Mouse (Mus musculus) hindbrain, embryonic 13.5 days (tissue): Measurements from ENCODE around the gene Ccdc136. TPM values are rescaled to one million over a fixed set of nuclear protein-coding genes. Genes with fewer than 3 reads are reported as not detected.

Source experiments
- ATAC-seq: fragments of 200-750 bp; cut with Nextera tagmentation; 2 replicates; pipeline ENCODE4 v1.8.0; 2017; ENCODE audit warnings: moderate TSS enrichment; ENCODE audit not compliant: low FRiP score
- H3K27ac ChIP-seq: fragments of 300-500 bp; sonication (generic); 2 replicates; pipeline ENCODE4 v1.5.1; 2015; ENCODE audit warnings: inconsistent platforms, mild to moderate bottlenecking, moderate library complexity
- H3K27me3 ChIP-seq: fragments of 300-500 bp; sonication (generic); 2 replicates; pipeline ENCODE4 v1.6.1; 2015; ENCODE audit warnings: mild to moderate bottlenecking, inconsistent platforms
- H3K36me3 ChIP-seq: fragments of 300-500 bp; sonication (generic); 2 replicates; pipeline ENCODE4 v1.6.1; 2015; ENCODE audit warnings: mild to moderate bottlenecking, inconsistent platforms
- H3K4me1 ChIP-seq: fragments of 300-500 bp; sonication (generic); replicated peaks from 2 replicates; pipeline ENCODE4 v1.6.1; 2015; ENCODE audit warnings: inconsistent platforms
- H3K4me2 ChIP-seq: fragments of 300-500 bp; sonication (generic); 2 replicates; pipeline ENCODE4 v1.6.1; 2015; ENCODE audit warnings: inconsistent platforms, mild to moderate bottlenecking, moderate library complexity
- H3K4me3 ChIP-seq: fragments of 300-500 bp; sonication (generic); 2 replicates; pipeline ENCODE4 v1.5.1; 2015; ENCODE audit warnings: mild to moderate bottlenecking, inconsistent platforms
- H3K9ac ChIP-seq: fragments of 300-500 bp; sonication (generic); 2 replicates; pipeline ENCODE4 v1.6.1; 2015; ENCODE audit warnings: mild to moderate bottlenecking, inconsistent platforms
- H3K9me3 ChIP-seq: fragments of 300-500 bp; sonication (generic); 2 replicates; pipeline ENCODE4 v1.6.1; 2016; ENCODE audit warnings: inconsistent platforms
- WGBS: fragments of 180-500 bp; shearing (Covaris S2); methylation state at CpG from one replicate; pipeline ENCODE4 v1.1.7; 2015; 5-methylcytosine and 5-hydroxymethylcytosine counted together
- polyA plus RNA-seq: library from polyadenylated mRNA; unstranded; fragments of >200 nt; fragmentation: Nextera tagmentation; extraction: Ambion mirVana; gene quantifications from 2 replicates; pipeline ENCODE4 v1.2.1, GENCODE M21; 2015

The Ccdc136 gene
- polyA plus RNA-seq, 1 experiment from 2014 or later, result 46.1 TPM

DNA sequence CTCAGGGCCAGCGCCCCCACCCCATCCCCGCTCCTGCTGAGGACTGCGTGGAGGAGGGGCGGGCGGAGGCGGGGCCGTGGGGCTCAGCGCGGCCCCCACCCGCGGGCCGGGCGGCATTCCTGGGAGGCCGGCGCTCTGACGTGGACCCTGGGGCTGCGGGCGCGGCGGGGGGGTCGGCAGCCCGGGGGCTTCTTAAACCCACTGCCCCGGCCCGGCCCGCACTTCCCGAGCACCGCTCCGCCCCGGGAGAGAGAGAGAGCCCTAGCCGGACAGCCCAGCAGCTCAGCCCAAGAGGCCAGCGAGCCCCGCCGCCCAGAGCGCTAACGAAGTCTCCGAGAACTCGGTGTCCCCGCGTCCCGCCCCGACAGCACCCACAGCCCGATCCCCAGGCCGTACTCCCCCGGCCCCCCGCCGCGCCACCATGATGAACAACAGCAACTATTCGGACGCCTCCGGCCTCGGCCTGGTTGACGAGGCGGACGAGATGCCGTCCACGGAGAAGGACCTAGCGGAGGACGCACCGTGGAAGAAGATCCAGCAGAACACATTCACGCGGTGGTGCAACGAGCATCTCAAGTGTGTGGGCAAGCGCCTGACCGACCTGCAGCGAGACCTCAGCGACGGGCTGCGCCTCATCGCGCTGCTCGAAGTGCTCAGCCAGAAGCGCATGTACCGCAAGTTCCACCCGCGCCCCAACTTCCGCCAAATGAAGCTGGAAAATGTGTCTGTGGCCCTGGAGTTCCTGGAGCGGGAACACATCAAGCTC, 37.1 kb downstream of the Ccdc136 start, which contains the start of gene Flnc:
TSS of gene Flnc (plus strand) at position 219 of the 766 bp plus-strand sequence.
- H3K27ac ChIP-seq, result no peak within 1 kb of the TSS

DNA sequence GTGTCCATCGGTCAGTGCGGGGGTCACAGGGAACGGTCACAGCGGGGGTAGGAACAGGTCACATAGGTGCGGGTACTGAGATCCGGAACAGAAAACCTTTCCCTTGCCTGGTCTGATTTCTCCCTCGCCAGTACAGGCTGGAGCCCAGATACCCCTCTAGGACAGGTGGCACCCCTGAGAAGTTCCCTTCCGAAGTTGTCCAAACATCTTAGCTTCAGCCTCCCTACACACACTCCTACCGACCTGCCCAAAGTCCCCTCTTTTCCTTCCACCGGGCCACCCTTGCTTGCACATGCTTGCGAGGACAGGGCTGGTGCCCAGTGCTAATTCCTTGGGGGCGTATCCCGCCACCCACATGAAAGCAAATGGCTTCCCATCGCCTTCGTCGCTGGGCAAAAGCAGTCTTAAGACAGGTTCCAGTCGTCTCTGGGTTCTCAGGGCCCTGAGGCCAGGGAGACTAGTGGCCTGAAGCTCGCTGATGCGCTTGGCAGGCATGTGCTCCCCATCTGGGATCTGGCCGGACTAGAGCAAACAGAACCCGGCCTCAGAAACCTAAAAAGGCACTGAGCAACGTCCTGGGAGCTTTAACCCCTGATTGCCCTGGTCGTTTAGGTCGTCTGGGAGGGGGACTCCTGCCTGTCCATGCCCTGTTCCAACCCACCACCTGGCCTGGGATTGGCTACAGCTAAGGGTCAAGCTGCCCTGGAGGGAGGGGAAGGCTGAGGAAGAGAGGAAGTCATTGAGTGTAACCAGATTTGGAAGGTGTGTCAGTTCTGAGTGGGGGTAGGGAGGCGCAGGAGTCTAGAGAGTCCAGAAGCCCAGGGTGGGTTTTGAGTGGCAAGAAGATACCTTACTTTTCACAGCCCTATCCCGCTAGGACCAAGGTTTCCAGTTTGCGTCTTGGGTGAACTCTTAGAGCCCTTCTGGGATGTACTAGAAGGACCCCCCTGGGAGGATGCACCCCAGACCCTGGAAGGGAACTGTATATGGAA, 38.0 kb downstream of the Ccdc136 start:
- Histone ChIP-seq H3K27me3 (peaks cover 52% of the 10 kb centered on the region), H3K4me1 (peaks cover 60% of the 10 kb centered on the region), H3K9ac (peak overlapping the region; percentile 68), H3K27ac (peak overlapping the region; percentile 84), H3K9me3 (no peaks in the 10 kb centered on the region), H3K36me3 (no peaks in the 10 kb centered on the region), H3K4me3 (peak overlapping the region; percentile 47), H3K4me2 (peak overlapping the region; percentile 75)
- ATAC-seq, result no peak
- 6% methylated on average over 27 of the region's 27 CpGs for WGBS

More for the DNA sequence above, 37.1 kb downstream of the Ccdc136 start, which contains the start of gene Flnc:
- WGBS, result 2% methylated on average over 65 of the region's 77 CpGs
- peaks cover 52% of the 10 kb centered on the region for H3K27me3 ChIP-seq
- no peaks in the 10 kb centered on the region for H3K9me3 ChIP-seq
- peak within 1 kb of the TSS; percentile 75 for H3K4me2 ChIP-seq
- ATAC-seq, result no peak
- H3K36me3 ChIP-seq, result no peaks in the 10 kb centered on the region
- peaks cover 60% of the 10 kb centered on the region for H3K4me1 ChIP-seq
- peak within 1 kb of the TSS; percentile 47 for H3K4me3 ChIP-seq
- H3K9ac ChIP-seq, result peak within 1 kb of the TSS; percentile 68

GRCm38 (mm10) chr6:29434911-29435691, 39.0 kb downstream of the Ccdc136 start:
- Histone ChIP-seq H3K27me3 (peaks cover 52% of the 10 kb centered on the region), H3K27ac (peak overlapping the region; percentile 84), H3K4me1 (peaks cover 60% of the 10 kb centered on the region), H3K4me2 (peak overlapping the region; percentile 75), H3K4me3 (peak overlapping the region; percentile 47), H3K9me3 (no peaks in the 10 kb centered on the region), H3K9ac (peak overlapping the region; percentile 68; the same call in 1 of the 2 replicates), H3K36me3 (no peaks in the 10 kb centered on the region)
- WGBS, result 4% methylated on average over 11 of the region's 13 CpGs
- peak; percentile 43 for ATAC-seq

GRCm38 (mm10) chr6:29435940-29436451, 39.9 kb downstream of the Ccdc136 start:
- 3% methylated on average over 6 of the region's 6 CpGs for WGBS
- Histone ChIP-seq H3K4me3 (peak overlapping the region; percentile 47), H3K9ac (0 out of 2 replicates have a peak overlapping the region, but pooled peaks have one; percentile 35)

DNA sequence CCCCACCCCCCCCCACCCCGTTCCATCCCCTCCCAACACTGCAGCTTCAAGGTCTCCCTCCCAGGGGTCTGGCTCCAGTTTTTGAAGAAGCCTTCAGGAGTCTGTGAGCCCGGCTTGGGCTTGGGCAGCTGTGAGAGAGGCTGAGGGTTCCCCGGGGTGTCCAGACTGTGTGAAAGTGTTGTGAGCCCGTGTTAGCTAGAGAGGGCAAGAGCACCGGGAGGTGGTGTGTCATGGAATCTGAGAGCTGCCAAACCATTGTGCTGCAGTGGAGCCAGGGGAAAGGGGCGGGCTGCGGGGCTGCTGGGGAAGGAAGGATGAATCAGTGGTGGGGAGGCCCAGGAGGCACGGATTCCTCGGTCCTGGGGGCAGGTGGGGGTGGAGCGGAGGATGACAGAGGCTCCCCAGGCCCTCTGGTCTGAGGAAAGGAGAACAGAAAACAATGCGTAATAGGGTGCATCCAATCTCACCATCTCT, 40.4 kb downstream of the Ccdc136 start:
- Histone ChIP-seq H3K36me3 (no peaks in the 10 kb centered on the region), H3K9me3 (no peaks in the 10 kb centered on the region), H3K9ac (peak overlapping the region; percentile 51; the same call in 1 of the 2 replicates), H3K27ac (peak overlapping the region; percentile 84), H3K4me2 (peak overlapping the region; percentile 75), H3K4me3 (no peak overlapping the region), H3K4me1 (peaks cover 57% of the 10 kb centered on the region), H3K27me3 (peaks cover 38% of the 10 kb centered on the region)
- 5% methylated on average over 11 of the region's 11 CpGs for WGBS
- peak; percentile 60 for ATAC-seq

More at GRCm38 (mm10) chr6:29435940-29436451, 39.9 kb downstream of the Ccdc136 start:
- peak overlapping the region; percentile 75 for H3K4me2 ChIP-seq
- ATAC-seq, result peak; percentile 59
- no peaks in the 10 kb centered on the region for H3K36me3 ChIP-seq
- peaks cover 43% of the 10 kb centered on the region for H3K27me3 ChIP-seq
- H3K4me1 ChIP-seq, result peaks cover 60% of the 10 kb centered on the region
- peak overlapping the region; percentile 84 for H3K27ac ChIP-seq
- H3K9me3 ChIP-seq, result no peaks in the 10 kb centered on the region

GRCm38 (mm10) chr6:29439251-29439650, 43.1 kb downstream of the Ccdc136 start:
- Histone ChIP-seq H3K4me3 (no peak overlapping the region), H3K9ac (no peak overlapping the region), H3K9me3 (no peaks in the 10 kb centered on the region), H3K27me3 (peaks cover 11% of the 10 kb centered on the region), H3K27ac (no peak overlapping the region), H3K4me1 (peaks cover 30% of the 10 kb centered on the region), H3K36me3 (0 out of 2 replicates have a peak, but pooled peaks cover 9% of the 10 kb centered on the region), H3K4me2 (no peak overlapping the region)
- ATAC-seq, result no peak
- 70% methylated on average over 4 of the region's 4 CpGs for WGBS

- Histone ChIP-seq H3K4me1 (peaks cover 25% of the 10 kb centered on the region), H3K9me3 (no peaks in the 10 kb centered on the region), H3K4me2 (no peak overlapping the region), H3K9ac (no peak overlapping the region), H3K27ac (no peak overlapping the region), H3K36me3 (0 out of 2 replicates have a peak, but pooled peaks cover 9% of the 10 kb centered on the region), H3K4me3 (no peak overlapping the region), H3K27me3 (peaks cover 5% of the 10 kb centered on the region)
- ATAC-seq, result no peak
- 90% methylated on average over 6 of the region's 6 CpGs for WGBS
Measured at GRCm38 (mm10) chr6:29439789-29440188, 43.7 kb downstream of the Ccdc136 start.

- H3K4me2 ChIP-seq, result no peak overlapping the region
- H3K36me3 ChIP-seq, result peaks cover 33% of the 10 kb centered on the region
- no peak for ATAC-seq
- H3K4me3 ChIP-seq, result no peak overlapping the region
- no peaks in the 10 kb centered on the region for H3K4me1 ChIP-seq
- 73% methylated on average over 11 of the region's 11 CpGs for WGBS
- H3K9ac ChIP-seq, result no peak overlapping the region
- H3K27ac ChIP-seq, result no peak overlapping the region
- H3K27me3 ChIP-seq, result no peaks in the 10 kb centered on the region
- H3K9me3 ChIP-seq, result no peaks in the 10 kb centered on the region
Measured at GRCm38 (mm10) chr6:29444773-29445172, 48.7 kb downstream of the Ccdc136 start.

DNA sequence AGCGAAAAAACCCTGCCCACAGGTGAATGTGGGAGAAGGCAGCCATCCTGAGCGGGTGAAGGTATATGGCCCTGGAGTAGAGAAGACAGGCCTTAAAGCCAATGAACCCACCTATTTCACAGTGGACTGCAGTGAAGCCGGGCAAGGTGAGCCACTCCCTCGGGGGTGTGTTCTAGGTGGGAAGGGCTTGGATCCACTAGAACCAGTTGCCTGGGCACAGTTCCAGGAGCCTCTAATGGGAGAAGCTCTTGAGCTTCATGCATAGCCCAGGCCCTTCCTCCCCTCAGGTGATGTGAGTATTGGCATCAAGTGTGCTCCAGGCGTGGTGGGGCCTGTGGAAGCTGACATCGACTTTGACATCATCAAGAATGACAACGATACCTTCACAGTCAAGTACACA, 49.2 kb downstream of the Ccdc136 start:
- ATAC-seq, result no peak
- no peak overlapping the region for H3K4me2 ChIP-seq
- WGBS, result 96% methylated on average over 7 of the region's 7 CpGs

GRCm38 (mm10) chr6:29449858-29450257, 53.7 kb downstream of the Ccdc136 start:
- Histone ChIP-seq H3K4me3 (no peak overlapping the region), H3K27ac (no peak overlapping the region), H3K27me3 (no peaks in the 10 kb centered on the region), H3K9me3 (no peaks in the 10 kb centered on the region), H3K4me2 (no peak overlapping the region), H3K4me1 (no peaks in the 10 kb centered on the region), H3K9ac (no peak overlapping the region), H3K36me3 (peaks cover 36% of the 10 kb centered on the region)
- WGBS, result 42% methylated on average over 4 of the region's 4 CpGs
- no peak for ATAC-seq

More for the DNA sequence above, 49.2 kb downstream of the Ccdc136 start:
- Histone ChIP-seq H3K9me3 (no peaks in the 10 kb centered on the region), H3K4me3 (no peak overlapping the region), H3K27ac (no peak overlapping the region), H3K27me3 (no peaks in the 10 kb centered on the region), H3K9ac (no peak overlapping the region), H3K36me3 (peaks cover 33% of the 10 kb centered on the region), H3K4me1 (no peaks in the 10 kb centered on the region)

- Histone ChIP-seq H3K27me3 (no peaks in the 10 kb centered on the region), H3K27ac (no peak overlapping the region), H3K4me1 (no peaks in the 10 kb centered on the region), H3K9ac (no peak overlapping the region), H3K4me3 (no peak overlapping the region), H3K4me2 (no peak overlapping the region), H3K9me3 (no peaks in the 10 kb centered on the region), H3K36me3 (peaks cover 37% of the 10 kb centered on the region)
- no peak for ATAC-seq
- WGBS, result 92% methylated on average over 6 of the region's 6 CpGs
Measured at GRCm38 (mm10) chr6:29450667-29451066, 54.6 kb downstream of the Ccdc136 start.
